Mouse (Mus musculus): ENCODE data around the gene Osbp2. TPM values are rescaled to one million over a fixed set of nuclear protein-coding genes. Genes with fewer than 3 reads are reported as not detected.

Osbp2 gene
- polyA plus RNA-seq, 1 experiment from 2014 or later, result 2.0 TPM

DNA sequence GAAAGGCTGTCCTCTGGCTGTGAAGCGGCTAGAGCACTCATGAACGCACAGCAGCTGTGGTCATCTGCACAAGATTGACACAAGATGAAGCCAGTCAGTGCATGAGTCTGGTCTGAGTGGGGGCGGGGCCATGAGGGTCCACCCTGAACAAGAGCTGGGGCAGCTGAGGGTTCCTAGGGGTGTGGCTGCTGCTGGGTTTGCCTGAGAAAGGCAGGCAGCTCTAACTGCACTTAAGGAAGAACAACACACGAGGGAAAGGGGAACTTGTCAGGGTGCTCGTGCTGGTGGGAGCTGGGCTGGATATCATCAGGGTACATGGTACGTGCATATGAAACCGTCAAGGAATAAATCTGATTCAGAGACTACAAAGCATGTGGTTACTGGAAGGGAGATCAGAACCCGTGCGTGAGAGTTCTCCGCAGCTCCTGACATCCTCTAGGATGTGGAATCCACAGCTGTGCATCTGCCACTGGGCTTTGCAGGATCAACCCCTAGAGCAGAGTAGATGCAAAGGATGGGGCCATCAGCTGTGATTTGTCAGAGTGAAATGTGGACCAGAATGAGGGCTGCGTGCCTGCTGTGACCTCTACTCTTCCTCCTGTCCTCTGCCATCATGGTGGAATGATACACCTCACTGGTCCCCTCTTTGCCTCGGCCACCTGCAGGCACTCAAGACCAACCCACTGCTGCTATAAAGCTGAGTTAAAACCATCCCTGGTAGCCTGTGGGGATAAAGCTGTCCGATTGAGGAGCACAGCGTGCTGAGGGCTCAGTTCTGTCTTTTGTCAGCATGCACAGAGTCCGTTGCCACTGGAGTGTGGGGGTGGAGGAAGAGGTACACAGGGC is 14.0 kb downstream of the Osbp2 start:
- 79% methylated on average over 15 of the region's 15 CpGs for WGBS
- Histone ChIP-seq H3K4me2 (ENCODE audit: low read depth, low read length, severe bottlenecking) (no peak overlapping the region), H3K36me3 (ENCODE audit: control insufficient read depth, insufficient read depth, low read length) (no peaks in the 10 kb centered on the region), H3K9me3 (ENCODE audit: control insufficient read depth, low read length) (no peaks in the 10 kb centered on the region; the same call in 1 of the 2 replicates), H3K4me1 (replicated peaks; ENCODE audit: control insufficient read depth, insufficient read depth, low read length) (no peaks in the 10 kb centered on the region), H3K4me3 (ENCODE audit: low read depth, low read length) (no peak overlapping the region), H3K27me3 (ENCODE audit: control insufficient read depth, insufficient read depth, low read length) (no peaks in the 10 kb centered on the region), H3K27ac (ENCODE audit: low read depth, low read length) (no peak overlapping the region), H3K9ac (ENCODE audit: low read length) (no peak overlapping the region)
- no peak for DNase-seq (ENCODE audit: low spot score)
- no peak for ATAC-seq (replicated peaks; ENCODE audit: low FRiP score)

DNA sequence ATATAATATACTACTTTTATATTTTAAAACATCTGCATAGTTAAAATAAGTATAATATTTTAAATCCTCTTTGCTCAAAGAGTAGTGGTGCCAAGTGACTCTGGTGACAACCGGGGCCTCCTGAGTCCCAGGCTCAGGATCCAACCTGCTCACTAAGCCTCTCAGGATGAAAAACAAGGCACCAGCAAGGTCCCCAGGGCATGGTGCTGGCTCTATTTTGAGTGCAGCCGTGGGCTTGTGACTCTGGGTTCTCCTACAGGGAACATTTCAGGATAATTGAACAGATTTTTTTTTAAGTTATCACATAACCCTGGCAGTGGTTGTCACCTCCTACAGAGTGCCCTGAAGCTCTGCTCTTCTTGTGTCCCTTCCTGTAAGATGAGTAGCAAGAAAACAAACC is 17.4 kb downstream of the Osbp2 start:
- no peak overlapping the region for H3K27ac ChIP-seq (ENCODE audit: low read depth, low read length)
- DNase-seq (ENCODE audit: low spot score) (no peak), ATAC-seq (replicated peaks; ENCODE audit: low FRiP score) (no peak)
- no peaks in the 10 kb centered on the region for H3K9me3 ChIP-seq (ENCODE audit: control insufficient read depth, low read length)
- no peak overlapping the region for H3K4me3 ChIP-seq (ENCODE audit: low read depth, low read length)
- WGBS, result 67% methylated on average over 2 of the region's 2 CpGs
- H3K36me3 ChIP-seq (ENCODE audit: control insufficient read depth, insufficient read depth, low read length), result no peaks in the 10 kb centered on the region
- no peaks in the 10 kb centered on the region for H3K27me3 ChIP-seq (ENCODE audit: control insufficient read depth, insufficient read depth, low read length)
- no peak overlapping the region for H3K9ac ChIP-seq (ENCODE audit: low read length)
- H3K4me2 ChIP-seq (ENCODE audit: low read depth, low read length, severe bottlenecking), result no peak overlapping the region
- H3K4me1 ChIP-seq (replicated peaks; ENCODE audit: control insufficient read depth, insufficient read depth, low read length), result no peaks in the 10 kb centered on the region

DNA sequence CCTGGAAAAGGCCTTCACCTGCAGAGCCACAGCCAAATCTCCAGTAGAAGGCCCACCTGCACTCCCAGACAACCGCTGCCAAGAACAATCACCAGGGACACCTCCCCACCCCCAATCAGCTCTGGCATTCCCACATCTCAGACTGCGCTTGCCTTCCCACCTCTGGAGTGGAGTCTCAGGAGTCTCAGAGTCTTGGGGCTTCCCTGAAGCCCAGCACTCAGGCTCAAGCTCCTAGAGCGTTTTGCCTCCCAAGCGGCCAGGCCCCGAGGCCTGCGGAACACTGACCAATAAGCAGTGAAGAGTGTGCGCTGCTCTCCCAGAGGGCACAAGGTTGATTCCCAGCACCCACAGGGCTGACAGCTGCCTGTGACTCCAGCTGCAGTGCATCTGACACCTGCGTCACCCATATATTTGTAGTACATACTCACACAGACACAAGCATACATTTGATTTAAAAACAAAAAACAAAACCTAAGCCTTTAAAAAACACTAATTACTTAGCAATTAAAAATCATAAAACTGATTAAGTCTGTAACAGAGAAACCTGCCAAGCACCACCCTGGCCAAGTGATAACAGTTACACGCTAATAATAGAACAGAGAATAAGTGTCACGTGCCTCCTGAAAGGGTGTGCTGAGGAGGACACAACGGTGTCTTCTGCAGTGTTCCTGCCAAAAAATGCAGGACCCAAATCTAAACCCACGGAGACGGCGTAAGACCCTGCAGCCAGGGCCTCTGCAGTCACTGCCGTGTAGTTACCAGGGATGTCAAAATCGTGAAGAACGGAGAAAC is 19.6 kb downstream of the Osbp2 start:
- Histone ChIP-seq H3K4me1 (replicated peaks; ENCODE audit: control insufficient read depth, insufficient read depth, low read length) (no peaks in the 10 kb centered on the region), H3K9ac (ENCODE audit: low read length) (no peak overlapping the region), H3K27me3 (ENCODE audit: control insufficient read depth, insufficient read depth, low read length) (no peaks in the 10 kb centered on the region), H3K4me3 (ENCODE audit: low read depth, low read length) (no peak overlapping the region), H3K27ac (ENCODE audit: low read depth, low read length) (no peak overlapping the region), H3K36me3 (ENCODE audit: control insufficient read depth, insufficient read depth, low read length) (no peaks in the 10 kb centered on the region), H3K4me2 (ENCODE audit: low read depth, low read length, severe bottlenecking) (no peak overlapping the region), H3K9me3 (ENCODE audit: control insufficient read depth, low read length) (no peaks in the 10 kb centered on the region)
- ATAC-seq (replicated peaks; ENCODE audit: low FRiP score) (no peak), DNase-seq (ENCODE audit: low spot score) (no peak)
- WGBS, result 82% methylated on average over 17 of the region's 17 CpGs

DNA sequence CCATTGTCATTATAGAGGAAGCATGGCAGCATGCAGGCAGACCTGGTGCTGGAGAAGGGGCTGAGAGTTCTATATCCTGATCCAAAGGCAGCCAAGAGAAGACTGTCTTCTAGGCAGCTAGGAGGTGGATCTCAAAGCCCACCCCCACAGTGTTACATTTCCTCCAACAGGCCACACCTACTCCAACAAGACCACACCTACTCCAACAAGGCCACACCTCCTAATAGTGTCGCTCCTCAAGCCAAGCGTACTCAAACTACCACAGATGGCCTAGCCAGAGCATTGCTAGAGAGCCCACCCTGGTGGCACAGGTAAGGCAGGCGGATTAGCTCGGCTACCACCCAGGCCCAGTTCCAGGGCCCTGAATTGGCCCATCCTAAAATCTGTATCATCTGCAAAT is 28.4 kb downstream of the Osbp2 start:
- DNase-seq (ENCODE audit: low spot score) (no peak), ATAC-seq (replicated peaks; ENCODE audit: low FRiP score) (no peak)
- no peaks in the 10 kb centered on the region for H3K36me3 ChIP-seq (ENCODE audit: control insufficient read depth, insufficient read depth, low read length)
- H3K4me2 ChIP-seq (ENCODE audit: low read depth, low read length, severe bottlenecking), result no peak overlapping the region
- no peaks in the 10 kb centered on the region for H3K9me3 ChIP-seq (ENCODE audit: control insufficient read depth, low read length)
- no peak overlapping the region for H3K9ac ChIP-seq (ENCODE audit: low read length)
- WGBS, result 66% methylated on average over 4 of the region's 4 CpGs
- H3K27me3 ChIP-seq (ENCODE audit: control insufficient read depth, insufficient read depth, low read length), result no peaks in the 10 kb centered on the region
- no peak overlapping the region for H3K27ac ChIP-seq (ENCODE audit: low read depth, low read length)
- H3K4me1 ChIP-seq (replicated peaks; ENCODE audit: control insufficient read depth, insufficient read depth, low read length), result no peaks in the 10 kb centered on the region
- H3K4me3 ChIP-seq (ENCODE audit: low read depth, low read length), result no peak overlapping the region

DNA sequence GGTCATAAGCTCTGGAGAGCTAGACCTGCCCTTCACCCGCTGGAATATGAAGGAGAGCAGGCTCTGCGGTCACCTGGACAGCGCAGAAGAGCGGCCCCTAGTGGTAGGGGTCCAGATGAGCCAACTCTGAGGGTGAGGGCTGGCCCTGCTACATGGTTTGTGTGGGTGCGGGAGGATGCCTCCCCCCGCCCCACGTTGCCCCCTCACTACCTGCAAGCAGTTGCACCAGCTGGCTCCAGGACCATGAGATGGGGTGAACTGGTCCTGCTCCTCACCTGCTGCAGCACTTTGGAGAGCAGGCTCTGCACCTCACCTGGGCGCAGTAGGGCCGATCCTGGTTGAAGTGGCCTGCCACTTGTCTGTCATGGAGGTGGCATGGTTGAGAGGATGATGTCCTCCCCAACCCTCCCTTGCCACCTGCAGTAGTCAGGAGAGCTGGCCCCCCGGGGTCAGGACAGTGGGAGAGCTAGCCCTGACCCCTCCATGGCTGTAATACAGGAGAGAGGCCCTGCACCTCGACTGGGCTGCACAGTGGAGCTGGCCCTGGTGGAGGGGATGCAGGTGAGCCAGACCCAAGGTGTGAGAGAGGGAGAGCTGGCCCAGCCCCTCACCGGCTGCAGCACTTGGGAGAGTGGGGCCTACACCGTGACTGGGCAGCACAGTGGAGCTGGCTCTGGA is 29.1 kb downstream of the Osbp2 start:
- Histone ChIP-seq H3K9ac (ENCODE audit: low read length) (no peak overlapping the region), H3K4me1 (replicated peaks; ENCODE audit: control insufficient read depth, insufficient read depth, low read length) (no peaks in the 10 kb centered on the region), H3K4me2 (ENCODE audit: low read depth, low read length, severe bottlenecking) (no peak overlapping the region), H3K9me3 (ENCODE audit: control insufficient read depth, low read length) (no peaks in the 10 kb centered on the region), H3K36me3 (ENCODE audit: control insufficient read depth, insufficient read depth, low read length) (no peaks in the 10 kb centered on the region), H3K4me3 (ENCODE audit: low read depth, low read length) (no peak overlapping the region), H3K27me3 (ENCODE audit: control insufficient read depth, insufficient read depth, low read length) (no peaks in the 10 kb centered on the region), H3K27ac (ENCODE audit: low read depth, low read length) (no peak overlapping the region)
- 0 out of 2 replicates have a peak, but pooled peaks have one; percentile 24 for ATAC-seq (replicated peaks; ENCODE audit: low FRiP score)
- peak; percentile 70 for DNase-seq (ENCODE audit: low spot score)
- 47% methylated on average over 13 of the region's 13 CpGs for WGBS

DNA sequence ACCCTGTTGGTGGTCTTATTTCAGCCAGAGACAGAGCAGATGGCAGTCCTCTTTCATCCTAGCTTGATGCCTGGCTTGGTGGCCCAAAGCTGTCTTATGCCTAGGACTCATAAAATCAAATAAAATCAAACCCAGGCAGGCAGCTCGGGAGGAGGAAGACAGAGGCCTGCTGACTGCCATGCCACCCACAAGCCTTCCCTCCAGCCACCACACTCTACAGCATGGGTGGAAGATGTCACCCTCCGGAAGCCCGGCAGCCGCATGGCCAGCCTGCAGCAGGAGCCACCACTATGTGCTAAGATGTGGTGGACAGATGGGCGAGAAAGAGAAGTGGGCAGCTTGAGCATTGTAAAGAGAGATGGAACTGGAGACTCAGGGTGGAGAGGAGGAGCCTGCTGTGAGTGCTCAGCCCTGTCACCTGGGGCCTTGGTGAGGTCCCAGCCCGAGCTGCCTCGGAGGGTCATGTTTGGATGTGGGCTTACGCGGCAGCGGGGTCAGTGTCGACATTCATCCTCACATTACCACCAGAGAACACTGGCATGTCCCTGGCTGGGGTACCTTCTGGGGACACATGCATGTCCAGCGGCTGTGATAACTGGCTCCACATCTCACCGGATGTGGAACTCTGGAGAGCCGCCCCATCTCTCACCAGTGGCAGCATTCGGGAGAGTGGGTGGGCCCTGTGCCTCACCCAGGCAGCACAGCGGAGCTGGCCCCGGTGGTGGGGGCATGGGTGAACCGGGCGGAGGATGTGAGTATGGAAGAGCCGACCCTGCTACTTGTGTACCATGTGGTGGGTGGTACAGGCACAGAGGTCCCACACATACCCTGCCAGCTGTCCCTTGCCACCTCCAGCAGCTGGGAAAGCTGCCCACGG is 29.9 kb downstream of the Osbp2 start:
- no peak overlapping the region for H3K4me3 ChIP-seq (ENCODE audit: low read depth, low read length)
- no peaks in the 10 kb centered on the region for H3K4me1 ChIP-seq (replicated peaks; ENCODE audit: control insufficient read depth, insufficient read depth, low read length)
- DNase-seq (ENCODE audit: low spot score) (no peak), ATAC-seq (replicated peaks; ENCODE audit: low FRiP score) (0 out of 2 replicates have a peak, but pooled peaks have one; percentile 15)
- no peaks in the 10 kb centered on the region for H3K36me3 ChIP-seq (ENCODE audit: control insufficient read depth, insufficient read depth, low read length)
- no peak overlapping the region for H3K27ac ChIP-seq (ENCODE audit: low read depth, low read length)
- no peaks in the 10 kb centered on the region for H3K9me3 ChIP-seq (ENCODE audit: control insufficient read depth, low read length)
- WGBS, result 41% methylated on average over 21 of the region's 21 CpGs
- no peaks in the 10 kb centered on the region for H3K27me3 ChIP-seq (ENCODE audit: control insufficient read depth, insufficient read depth, low read length)
- H3K4me2 ChIP-seq (ENCODE audit: low read depth, low read length, severe bottlenecking), result no peak overlapping the region
- no peak overlapping the region for H3K9ac ChIP-seq (ENCODE audit: low read length)

DNA sequence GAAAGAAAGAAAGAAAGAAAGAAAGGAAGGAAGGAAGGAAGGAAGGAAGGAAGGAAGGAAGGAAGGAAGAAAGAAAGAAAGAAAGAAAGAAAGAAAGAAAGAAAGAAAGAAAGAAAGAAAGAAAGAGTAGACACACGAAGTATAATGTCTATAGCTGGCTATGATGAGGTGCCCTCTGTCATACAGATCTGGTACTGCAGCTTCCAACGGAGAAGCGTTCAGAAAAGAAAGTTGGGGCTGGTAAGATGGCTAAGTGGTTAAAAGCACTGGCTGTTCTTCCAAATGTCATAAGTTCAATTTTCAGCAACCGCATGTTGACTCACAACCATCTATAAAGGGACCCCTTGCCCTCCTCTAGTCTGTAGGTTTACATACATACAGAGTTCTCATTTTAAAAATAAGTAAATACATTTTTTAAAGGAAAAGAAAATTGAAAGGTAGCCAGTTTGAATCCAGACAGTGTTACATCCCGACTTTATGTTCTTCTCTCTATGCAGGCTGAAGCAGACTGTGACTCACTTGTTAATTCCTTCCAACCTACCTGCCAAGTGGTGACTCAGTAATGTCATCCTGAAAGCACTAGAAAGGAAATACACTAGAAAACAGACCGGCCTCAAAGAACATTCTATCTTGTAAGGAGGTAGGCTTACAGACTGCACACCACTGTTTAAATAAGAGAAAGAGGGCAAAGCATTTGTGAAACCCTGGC is 31.4 kb downstream of the Osbp2 start:
- no peak overlapping the region for H3K27ac ChIP-seq (ENCODE audit: low read depth, low read length)
- 47% methylated on average over 6 of the region's 6 CpGs for WGBS
- H3K9ac ChIP-seq (ENCODE audit: low read length), result no peak overlapping the region
- H3K27me3 ChIP-seq (ENCODE audit: control insufficient read depth, insufficient read depth, low read length), result no peaks in the 10 kb centered on the region
- H3K36me3 ChIP-seq (ENCODE audit: control insufficient read depth, insufficient read depth, low read length), result no peaks in the 10 kb centered on the region
- no peak overlapping the region for H3K4me3 ChIP-seq (ENCODE audit: low read depth, low read length)
- H3K9me3 ChIP-seq (ENCODE audit: control insufficient read depth, low read length), result no peaks in the 10 kb centered on the region; the same call in 1 of the 2 replicates
- no peak for DNase-seq (ENCODE audit: low spot score)
- no peak overlapping the region for H3K4me2 ChIP-seq (ENCODE audit: low read depth, low read length, severe bottlenecking)
- H3K4me1 ChIP-seq (replicated peaks; ENCODE audit: control insufficient read depth, insufficient read depth, low read length), result no peaks in the 10 kb centered on the region
- no peak for ATAC-seq (replicated peaks; ENCODE audit: low FRiP score)
